Mouse (Mus musculus) liver, postnatal 0 days (tissue): ENCODE measurements around the gene Igfbp5.

Experiments
- CTCF ChIP-seq: sonication (generic); IDR thresholded peaks from 2 replicates; pipeline ENCODE4 v1.5.1; 2016; ENCODE audit warnings: antibody characterized with exemption, low read depth
- EP300 ChIP-seq: IDR thresholded peaks from 2 replicates; pipeline ENCODE4 v1.6.1; 2016; ENCODE audit warnings: antibody characterized with exemption, low read depth, mild to moderate bottlenecking

DNA sequence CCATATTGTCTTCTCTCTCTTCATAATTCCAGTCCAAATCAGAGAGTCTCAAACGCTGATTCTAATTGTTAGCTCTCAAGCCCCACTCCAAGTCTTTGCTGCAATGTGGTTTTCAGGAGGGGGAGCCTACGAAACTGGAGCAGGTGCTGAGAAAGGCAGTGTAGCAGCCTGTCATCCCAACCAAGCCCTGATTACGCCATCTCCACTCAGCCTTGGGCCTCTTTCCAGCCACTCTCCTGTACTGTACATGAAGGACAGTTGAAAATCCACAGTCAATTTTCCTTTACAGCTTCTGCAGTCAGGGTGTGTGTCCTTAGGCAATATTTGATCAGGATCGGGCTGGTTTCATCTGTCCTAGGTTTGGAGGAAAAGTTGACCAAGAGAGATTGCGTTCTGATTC, 38.4 kb upstream of the Igfbp5 start:
- TF ChIP-seq CTCF (no peak), EP300 (no peak)
